Mouse (Mus musculus): Measurements from ENCODE around the gene Lrp10. TPM values are rescaled to one million over a fixed set of nuclear protein-coding genes. Genes with fewer than 3 reads are reported as not detected.

The Lrp10 gene
- polyA plus RNA-seq, 1 experiment from 2014 or later = 185 TPM

- H3K27me3 ChIP-seq = no peaks in the 10 kb centered on the region
- TF ChIP-seq CTCF (IDR thresholded peaks at IDR 0.05) = no peak
- DNase-seq (ENCODE audit: low read depth, low spot score) = no peak
- CTCF ChIA-PET = no interaction called here
- POLR2A ChIA-PET = no interaction called here
- ATAC-seq = no peak
- in situ Hi-C loops (cut with MboI; ENCODE audit: low pct_unique_long_range_greater_than_20kb) = no loop called here
Measured at GRCm38 (mm10) chr14:54488350-54488749, 24.4 kb downstream of the Lrp10 start.

- ChIA-PET POLR2A (no interaction called here), CTCF (interaction anchor here (1.4 to 1.5 kb wide), 3 partner anchors 9 to 265 kb away, joined by 3 to 4 read pairs (median 3); no protein-coding TSS in a partner anchor)
- ATAC-seq = no peak
- no peak for TF ChIP-seq CTCF (IDR thresholded peaks at IDR 0.05)
- DNase-seq (ENCODE audit: low read depth, low spot score) = no peak
- in situ Hi-C loops (cut with MboI; ENCODE audit: low pct_unique_long_range_greater_than_20kb) = no loop called here
- H3K27me3 ChIP-seq = no peaks in the 10 kb centered on the region
Measured at GRCm38 (mm10) chr14:54492345-54493131, 28.6 kb downstream of the Lrp10 start.

GRCm38 (mm10) chr14:54493236-54493635 lies 29.3 kb downstream of the Lrp10 start:
- in situ Hi-C loops (cut with MboI; ENCODE audit: low pct_unique_long_range_greater_than_20kb) = no loop called here
- TF ChIP-seq CTCF (IDR thresholded peaks at IDR 0.05) = no peak
- ChIA-PET POLR2A (no interaction called here), CTCF (interaction anchor here (1.0 to 1.7 kb wide), 4 partner anchors 9 to 266 kb away, joined by 3 to 5 read pairs (median 4); no protein-coding TSS in a partner anchor)
- DNase-seq (ENCODE audit: low read depth, low spot score) (no peak), ATAC-seq (no peak)
- H3K27me3 ChIP-seq = no peaks in the 10 kb centered on the region

GRCm38 (mm10) chr14:54494234-54494633 lies 30.3 kb downstream of the Lrp10 start:
- in situ Hi-C loops (cut with MboI; ENCODE audit: low pct_unique_long_range_greater_than_20kb) = no loop called here
- no peaks in the 10 kb centered on the region for H3K27me3 ChIP-seq
- TF ChIP-seq CTCF (IDR thresholded peaks at IDR 0.05) = peak; percentile 81
- POLR2A ChIA-PET = interaction anchor here (0.6 kb wide), 1 partner anchor 29 kb away, joined by 4 read pairs; no protein-coding TSS in a partner anchor
- DNase-seq (ENCODE audit: low read depth, low spot score) (no peak), ATAC-seq (peak; percentile 79)
- CTCF ChIA-PET = interaction anchor here (0.7 to 4.4 kb wide), 7 partner anchors 9 to 24 kb away, joined by 3 to 18 read pairs (median 4); no protein-coding TSS in a partner anchor

- in situ Hi-C loops (cut with MboI; ENCODE audit: low pct_unique_long_range_greater_than_20kb) = no loop called here
- H3K27me3 ChIP-seq = no peaks in the 10 kb centered on the region
- ChIA-PET CTCF (interaction anchor here (0.6 to 4.4 kb wide), 2 partner anchors 13 to 18 kb away, joined by 3 to 18 read pairs; no protein-coding TSS in a partner anchor), POLR2A (no interaction called here)
- ATAC-seq (no peak), DNase-seq (ENCODE audit: low read depth, low spot score) (no peak)
- no peak for TF ChIP-seq CTCF (IDR thresholded peaks at IDR 0.05)
Measured at GRCm38 (mm10) chr14:54496706-54497105, 32.8 kb downstream of the Lrp10 start.

GRCm38 (mm10) chr14:54499330-54499729 lies 35.4 kb downstream of the Lrp10 start:
- TF ChIP-seq CTCF (IDR thresholded peaks at IDR 0.05) = no peak
- ATAC-seq (no peak), DNase-seq (ENCODE audit: low read depth, low spot score) (no peak)
- ChIA-PET CTCF (no interaction called here), POLR2A (no interaction called here)
- no peaks in the 10 kb centered on the region for H3K27me3 ChIP-seq
- in situ Hi-C loops (cut with MboI; ENCODE audit: low pct_unique_long_range_greater_than_20kb) = no loop called here

- peak; percentile 44 for ATAC-seq
Measured at GRCm38 (mm10) chr14:54501365-54501764, 37.4 kb downstream of the Lrp10 start.

GRCm38 (mm10) chr14:54503092-54503491 lies 39.2 kb downstream of the Lrp10 start:
- ATAC-seq (no peak), DNase-seq (ENCODE audit: low read depth, low spot score) (no peak)
- H3K27me3 ChIP-seq = no peaks in the 10 kb centered on the region
- in situ Hi-C loops (cut with MboI; ENCODE audit: low pct_unique_long_range_greater_than_20kb) = no loop called here
- CTCF ChIA-PET = no interaction called here
- POLR2A ChIA-PET = no interaction called here
- TF ChIP-seq CTCF (IDR thresholded peaks at IDR 0.05) = no peak

More at GRCm38 (mm10) chr14:54501365-54501764, 37.4 kb downstream of the Lrp10 start:
- in situ Hi-C loops (cut with MboI; ENCODE audit: low pct_unique_long_range_greater_than_20kb) = no loop called here
- POLR2A ChIA-PET = no interaction called here
- H3K27me3 ChIP-seq = no peaks in the 10 kb centered on the region
- no peak for TF ChIP-seq CTCF (IDR thresholded peaks at IDR 0.05)
- no peak for DNase-seq (ENCODE audit: low read depth, low spot score)
- CTCF ChIA-PET = no interaction called here

GRCm38 (mm10) chr14:54509774-54510173 lies 45.8 kb downstream of the Lrp10 start:
- in situ Hi-C loops (cut with MboI; ENCODE audit: low pct_unique_long_range_greater_than_20kb) = no loop called here
- ChIA-PET POLR2A (no interaction called here), CTCF (interaction anchor here (1.2 kb wide), 1 partner anchor 13 kb away, joined by 3 read pairs; no protein-coding TSS in a partner anchor)
- ATAC-seq (no peak), DNase-seq (ENCODE audit: low read depth, low spot score) (no peak)
- no peaks in the 10 kb centered on the region for H3K27me3 ChIP-seq
- TF ChIP-seq CTCF (IDR thresholded peaks at IDR 0.05) = no peak

- ChIA-PET POLR2A (interaction anchor here (1.0 kb wide), 1 partner anchor 9 kb away, joined by 3 read pairs; no protein-coding TSS in a partner anchor), CTCF (interaction anchor here (1.2 to 2.3 kb wide), 2 partner anchors 12 to 50 kb away, joined by 3 to 11 read pairs; no protein-coding TSS in a partner anchor)
Measured at GRCm38 (mm10) chr14:54516710-54517310, 52.9 kb downstream of the Lrp10 start.

More at GRCm38 (mm10) chr14:54516710-54517310, 52.9 kb downstream of the Lrp10 start:
- no peak for DNase-seq (ENCODE audit: low read depth, low spot score)
- peak; percentile 49 for ATAC-seq
- no peak for TF ChIP-seq CTCF (IDR thresholded peaks at IDR 0.05)
- in situ Hi-C loops (cut with MboI; ENCODE audit: low pct_unique_long_range_greater_than_20kb) = no loop called here
- H3K27me3 ChIP-seq = no peaks in the 10 kb centered on the region

Other genes starting within 250 kb of the Lrp10 start
- 174 TPM for gene Dad1, start 210.0 kb upstream of the Lrp10 start, polyA plus RNA-seq (2021)
- 113 TPM for gene Abhd4, start 209.9 kb upstream of the Lrp10 start, polyA plus RNA-seq (2021)
- gene Olfr49, start 179.2 kb upstream of the Lrp10 start, polyA plus RNA-seq (2021) = 0.04 TPM
- gene Oxa1l, start 103.3 kb upstream of the Lrp10 start, polyA plus RNA-seq (2021) = 80.3 TPM
- gene Slc7a7, start 46.4 kb upstream of the Lrp10 start, polyA plus RNA-seq (2021) = 8.2 TPM
- 222 TPM for gene Mrpl52, start 37.2 kb upstream of the Lrp10 start, polyA plus RNA-seq (2021)
- 35.9 TPM for gene Mmp14, start 32.5 kb upstream of the Lrp10 start, polyA plus RNA-seq (2021)
- 0.27 TPM for gene Rem2, start 12.0 kb downstream of the Lrp10 start, polyA plus RNA-seq (2021)
- gene Prmt5, start 53.4 kb downstream of the Lrp10 start, polyA plus RNA-seq (2021) = 57.4 TPM
- 23.3 TPM for gene Haus4, start 90.5 kb downstream of the Lrp10 start, polyA plus RNA-seq (2021)
- 91.9 TPM for gene Ajuba, start 113.4 kb downstream of the Lrp10 start, polyA plus RNA-seq (2021)
- gene 4931414P19Rik, start 141.9 kb downstream of the Lrp10 start, polyA plus RNA-seq (2021) = 12.2 TPM
- 335 TPM for gene Psmb5, start 153.9 kb downstream of the Lrp10 start, polyA plus RNA-seq (2021)
- 0.01 TPM for gene Psmb11, start 157.3 kb downstream of the Lrp10 start, polyA plus RNA-seq (2021)
- gene Gm17606, start 176.8 kb downstream of the Lrp10 start, polyA plus RNA-seq (2021) = not detected
- gene Cdh24, start 177.2 kb downstream of the Lrp10 start, polyA plus RNA-seq (2021) = 7.0 TPM
- gene 1700123O20Rik, start 222.1 kb downstream of the Lrp10 start, polyA plus RNA-seq (2021) = 69.8 TPM
- 215 TPM for gene Acin1, start 222.8 kb downstream of the Lrp10 start, polyA plus RNA-seq (2021)
- 0.03 TPM for gene Gm29776, start 234.7 kb downstream of the Lrp10 start, polyA plus RNA-seq (2021)
- not detected for gene Cebpe, start 248.0 kb downstream of the Lrp10 start, polyA plus RNA-seq (2021)

Data from Patski (cell line).